Mouse (Mus musculus): ENCODE measurements around the gene Rhbdd3.
A peak's percentile ranks its signal among the peaks of the same experiment; 100 is the strongest.

The Rhbdd3 gene

DNA sequence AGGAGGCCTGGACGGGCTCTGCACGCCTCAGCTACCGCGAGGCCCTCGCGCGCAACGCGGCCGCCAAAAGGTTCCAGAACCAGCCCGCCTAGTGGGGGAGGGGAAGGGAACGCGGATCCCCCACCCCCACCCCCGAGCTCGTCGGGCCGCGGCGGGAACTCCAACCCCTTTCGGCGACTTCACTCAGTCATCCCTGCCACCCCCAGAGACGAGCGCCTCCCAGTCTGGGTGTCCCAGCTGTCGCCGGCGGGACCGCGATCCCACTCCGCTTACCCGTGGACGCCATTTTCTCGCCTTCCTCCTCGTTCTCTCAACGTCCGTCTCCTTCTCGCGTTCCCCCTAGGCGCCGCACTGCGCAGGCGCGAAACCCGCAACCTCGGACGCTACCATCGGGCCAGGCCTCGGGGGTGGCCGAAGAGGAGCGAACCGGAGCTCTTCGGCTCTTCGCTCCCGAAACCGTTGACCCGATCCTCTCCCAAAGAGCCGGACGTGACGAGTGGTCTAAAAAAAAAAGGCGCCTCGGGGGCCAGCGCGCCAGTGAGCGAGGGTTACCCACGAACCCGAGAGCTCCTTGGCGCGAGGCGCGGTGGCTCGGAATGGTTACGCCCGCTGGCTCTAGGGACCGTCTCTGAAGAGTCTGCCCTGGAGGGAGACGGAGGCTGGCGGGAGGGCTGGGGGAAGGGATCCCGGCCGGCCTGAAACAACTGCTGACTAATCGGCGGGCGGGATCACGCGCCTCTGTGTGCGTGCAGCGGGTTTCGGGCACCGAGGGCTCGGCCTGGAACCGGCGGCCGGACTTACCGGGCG is at the start of gene Rhbdd3, which contains the start of gene Ewsr1:
Gene Rhbdd3 (plus strand): TSS at position 191 of the 807 bp plus-strand sequence.
Gene Ewsr1 (minus strand): TSS at position 531 of the 807 bp plus-strand sequence.
- peak; percentile 95 to 98 for DNase-seq

DNA sequence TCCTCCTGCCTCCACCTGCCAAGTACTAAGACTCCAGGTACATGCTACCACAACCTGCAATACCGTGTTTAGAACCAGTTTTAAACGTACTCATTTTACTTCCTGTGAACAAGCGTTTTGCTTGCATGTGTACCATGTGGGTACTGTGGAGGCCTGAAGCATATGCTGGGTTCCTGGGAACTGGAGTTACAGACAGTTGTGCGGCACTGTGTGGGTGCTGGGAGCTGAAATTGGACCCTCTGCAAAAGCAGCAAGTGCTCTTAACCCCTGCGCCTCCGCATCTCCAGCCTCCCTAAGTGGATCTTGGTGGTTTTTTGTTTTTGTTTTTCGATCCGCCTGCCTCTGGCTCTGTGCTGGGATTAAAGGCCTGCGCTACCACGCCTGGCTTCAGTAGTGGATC is 47.1 kb upstream of the Rhbdd3 start:
- no peak for DNase-seq

DNA sequence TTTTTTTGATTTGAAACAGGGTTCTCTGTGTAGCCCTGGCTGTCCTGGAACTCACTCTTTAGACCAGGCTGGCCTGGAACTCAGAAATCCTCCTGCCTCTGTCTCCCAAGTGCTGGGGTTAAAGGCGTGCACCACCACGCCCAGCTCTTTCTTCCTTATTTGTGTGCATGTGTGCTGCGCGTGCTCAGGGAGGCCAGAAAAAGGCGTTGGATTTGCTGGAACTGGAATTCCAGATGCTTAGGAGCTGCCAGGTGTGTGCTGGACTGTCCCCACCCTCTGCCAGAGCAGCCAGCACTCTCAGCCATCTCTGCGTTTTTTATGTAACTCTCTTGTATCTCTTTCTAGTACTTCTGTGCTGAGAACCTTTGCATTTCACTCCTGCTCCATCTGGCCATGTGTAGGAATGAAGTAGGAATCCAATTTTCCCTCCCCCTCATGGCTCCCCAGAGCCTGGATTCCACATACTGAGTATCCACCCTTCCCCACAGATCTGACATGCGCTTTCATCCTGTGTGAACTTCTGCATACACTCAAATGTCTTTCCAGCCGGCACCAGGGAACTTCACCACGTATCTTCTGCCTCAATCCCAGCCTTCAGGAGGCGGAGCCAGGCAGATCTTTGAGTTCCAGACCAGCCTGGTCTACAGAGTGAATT is 46.4 kb upstream of the Rhbdd3 start:
- DNase-seq, result no peak

DNA sequence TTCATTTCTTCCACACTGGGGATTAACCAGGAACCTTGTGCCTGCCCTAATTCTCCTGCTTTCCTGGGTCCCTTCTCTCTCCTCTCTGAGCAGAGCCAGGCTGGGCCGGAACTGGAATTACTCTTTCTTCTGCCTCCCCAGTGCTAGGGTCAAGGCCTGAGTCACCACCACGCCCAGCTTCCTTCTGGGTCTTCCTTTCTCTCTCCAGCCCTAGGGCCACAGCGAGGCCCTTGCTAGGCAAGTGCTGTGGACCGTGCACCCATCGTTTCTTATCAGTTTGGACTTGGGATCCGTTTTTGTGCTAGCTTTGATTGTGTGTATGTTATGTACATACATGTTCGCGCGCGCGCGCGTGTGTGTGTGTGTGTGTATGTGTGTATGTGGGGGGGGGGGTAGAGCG is 44.6 kb upstream of the Rhbdd3 start:
- DNase-seq, result no peak

DNA sequence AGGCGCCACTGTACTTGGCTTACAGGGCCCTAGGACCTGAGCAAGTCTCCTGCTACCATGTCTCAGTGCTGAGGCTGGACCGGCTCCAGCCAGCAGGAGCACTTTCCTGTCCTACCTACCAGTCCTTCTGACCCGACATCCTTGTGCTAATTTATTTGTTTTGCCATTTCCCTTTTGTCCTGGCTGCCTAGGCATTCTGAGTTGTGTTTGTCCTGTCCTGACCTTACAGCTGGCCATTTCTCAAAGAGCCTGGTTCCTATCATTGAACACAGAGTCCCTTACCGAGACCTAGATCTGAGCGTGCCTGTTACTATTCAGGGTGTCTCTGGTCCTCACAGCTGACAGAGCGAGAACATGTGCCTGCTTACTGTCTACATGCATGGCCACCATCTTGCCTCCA is 43.9 kb upstream of the Rhbdd3 start:
- no peak for DNase-seq

DNA sequence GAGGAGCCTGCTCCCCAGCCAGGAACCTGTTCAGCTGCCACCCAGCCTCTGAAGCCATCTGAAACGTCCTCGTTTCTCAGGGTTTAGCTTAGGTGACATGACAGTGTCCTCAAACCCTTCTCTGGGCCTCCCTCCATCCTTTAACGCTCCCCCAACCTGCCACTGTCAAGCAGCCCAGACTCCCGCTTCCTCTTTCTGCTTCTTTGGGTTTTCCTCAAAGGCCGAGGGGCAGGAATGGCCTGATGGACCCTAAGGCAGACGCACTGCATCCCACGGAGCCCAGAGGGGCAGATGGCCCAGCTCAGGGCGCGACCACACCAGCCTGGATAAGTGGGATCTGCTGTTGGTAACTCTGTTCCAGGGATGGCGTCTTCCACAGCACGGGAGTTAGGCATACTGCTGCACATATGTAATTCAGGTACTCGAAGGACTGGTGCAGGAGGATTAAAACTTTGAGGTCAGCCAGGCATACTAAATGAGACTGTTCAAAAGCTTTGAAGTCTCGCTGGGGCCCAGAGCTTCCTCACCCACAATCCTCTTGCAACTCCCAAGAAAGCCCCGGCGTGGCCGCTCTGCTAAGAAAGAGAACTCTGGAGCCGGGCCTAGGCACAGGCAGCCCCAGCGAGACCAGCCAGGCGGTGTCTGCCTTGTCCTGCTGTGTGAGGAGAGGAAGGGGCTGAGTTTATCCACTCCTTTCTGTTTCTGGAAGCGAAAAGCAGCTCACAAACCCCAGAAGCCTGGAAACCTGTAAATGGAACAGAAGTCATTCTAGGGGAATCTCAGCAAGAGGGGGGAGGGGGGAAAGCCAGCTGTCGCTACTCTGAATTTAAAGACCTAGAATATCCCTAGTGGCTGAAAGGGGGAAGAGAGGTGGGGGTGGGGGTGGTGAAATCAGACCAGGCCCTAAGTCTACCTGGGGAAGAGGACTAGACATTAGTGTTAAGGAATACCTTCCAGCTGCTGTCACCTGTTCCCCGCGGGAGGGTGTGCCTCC is 42.5 kb upstream of the Rhbdd3 start:
- no peak for DNase-seq

DNA sequence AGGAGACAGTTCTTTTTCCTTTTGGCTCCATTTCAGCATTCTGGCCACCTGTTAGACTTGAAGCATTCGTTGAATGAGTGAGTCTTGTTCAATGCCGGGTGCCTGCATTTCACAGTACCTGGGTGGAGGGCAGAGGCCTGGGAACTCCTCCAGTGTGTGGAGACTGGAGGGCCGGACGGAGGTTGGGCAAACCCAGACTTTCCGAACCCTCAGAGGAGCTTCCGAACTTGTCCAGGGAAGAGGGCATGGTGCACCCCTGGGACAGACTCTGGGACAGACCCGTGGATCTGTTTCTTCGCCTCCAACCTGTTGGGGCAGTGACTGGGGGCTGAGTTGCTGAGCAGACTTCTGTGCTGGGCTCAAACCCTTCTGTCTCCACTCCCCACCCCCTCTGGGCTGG is 41.7 kb upstream of the Rhbdd3 start:
- DNase-seq, result no peak

DNA sequence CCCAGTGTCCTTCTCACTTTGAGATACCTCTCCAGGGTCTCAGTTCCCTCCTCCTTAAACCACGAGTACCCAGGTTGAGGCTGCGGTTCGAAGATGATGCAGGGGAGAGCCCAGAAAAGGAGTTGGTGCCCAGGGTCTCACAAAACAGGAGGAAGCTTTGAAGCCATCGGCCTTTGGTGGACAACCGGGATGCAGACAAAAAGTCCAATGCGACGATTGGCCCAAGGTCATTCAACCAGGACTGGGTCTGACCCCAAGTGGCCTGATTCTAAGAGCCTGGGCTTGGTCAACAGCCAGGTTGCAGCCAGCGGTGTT is 41.2 kb upstream of the Rhbdd3 start:
- DNase-seq, result no peak

DNA sequence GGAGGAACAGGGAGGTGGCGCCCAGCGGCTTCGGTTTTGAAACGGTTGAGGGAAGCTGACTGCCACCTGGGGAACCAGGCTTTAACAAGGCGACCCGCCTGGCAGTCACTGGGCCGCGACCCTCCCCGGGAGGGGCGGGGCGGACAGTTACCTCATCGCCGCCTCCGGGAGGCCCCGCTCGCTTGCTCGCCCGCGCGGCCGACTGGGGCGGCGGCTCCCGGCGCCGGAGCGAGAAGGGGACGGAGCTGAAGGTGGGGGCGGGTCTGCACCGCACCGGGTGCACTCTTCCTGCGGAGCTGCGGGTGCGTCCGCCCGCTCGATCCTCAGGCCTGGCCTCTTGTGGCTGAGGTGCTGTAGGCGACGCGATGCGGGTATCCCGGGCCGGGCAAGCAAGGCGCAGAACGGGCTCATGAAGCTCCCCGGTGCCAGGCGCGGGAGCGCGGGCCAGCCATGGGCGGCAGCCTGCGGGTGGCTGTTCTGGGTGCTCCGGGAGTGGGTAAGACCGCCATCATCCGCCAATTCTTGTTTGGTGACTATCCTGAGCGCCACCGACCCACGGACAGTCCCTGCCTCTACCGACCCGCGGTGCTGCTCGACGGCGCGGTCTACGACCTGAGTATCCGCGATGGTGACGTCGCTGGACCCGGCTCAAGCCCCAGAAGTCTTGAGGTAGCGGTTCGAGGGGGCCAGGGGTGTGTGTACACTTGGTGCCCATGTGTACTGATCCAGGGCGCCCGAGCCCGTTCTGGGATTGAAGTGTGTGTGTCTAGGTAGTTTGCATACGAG is 40.7 kb upstream of the Rhbdd3 start, which contains the start of gene Rasl10a:
Gene Rasl10a (plus strand): TSS at position 273 of the 786 bp plus-strand sequence.
- peak; percentile 73 for DNase-seq

DNA sequence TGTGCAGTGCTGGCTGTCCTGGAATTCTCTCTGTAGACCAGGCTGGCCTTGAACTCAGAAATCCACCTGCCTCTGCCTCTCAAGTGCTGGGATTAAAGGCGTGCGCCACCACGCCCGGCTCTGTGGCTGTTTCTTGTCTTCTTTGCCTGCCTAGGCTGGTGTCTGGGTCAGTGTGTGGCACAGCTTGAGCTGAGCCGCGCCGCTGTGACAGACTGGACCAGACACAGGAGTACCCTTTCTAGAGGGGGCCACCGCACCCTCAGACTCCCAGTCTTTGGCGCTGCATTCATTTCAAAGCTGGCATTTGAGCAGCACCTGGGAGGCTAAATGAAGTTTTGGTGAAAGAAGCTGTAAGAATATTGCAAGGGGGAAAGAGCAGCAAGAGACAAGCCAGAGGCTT is 39.9 kb upstream of the Rhbdd3 start:
- no peak for DNase-seq

DNA sequence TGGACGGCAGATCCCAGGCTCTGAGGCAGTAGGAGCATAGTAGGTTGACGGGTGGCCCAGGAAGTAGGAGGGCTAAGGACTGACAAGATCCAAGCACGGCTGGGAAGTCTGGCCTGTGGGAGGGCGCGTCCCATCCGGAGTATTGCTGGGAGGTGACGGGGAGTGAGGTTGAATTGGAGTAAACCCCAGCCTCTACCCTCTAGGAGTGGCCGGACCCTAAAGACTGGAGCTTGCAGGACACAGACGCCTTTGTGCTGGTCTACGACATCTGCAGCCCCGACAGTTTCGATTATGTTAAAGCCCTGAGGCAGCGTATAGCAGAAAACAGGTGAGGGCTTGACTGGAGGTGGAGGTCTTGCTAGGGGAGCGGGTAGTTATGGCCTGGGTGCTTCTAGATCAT is 39.5 kb upstream of the Rhbdd3 start:
- DNase-seq, result no peak

DNA sequence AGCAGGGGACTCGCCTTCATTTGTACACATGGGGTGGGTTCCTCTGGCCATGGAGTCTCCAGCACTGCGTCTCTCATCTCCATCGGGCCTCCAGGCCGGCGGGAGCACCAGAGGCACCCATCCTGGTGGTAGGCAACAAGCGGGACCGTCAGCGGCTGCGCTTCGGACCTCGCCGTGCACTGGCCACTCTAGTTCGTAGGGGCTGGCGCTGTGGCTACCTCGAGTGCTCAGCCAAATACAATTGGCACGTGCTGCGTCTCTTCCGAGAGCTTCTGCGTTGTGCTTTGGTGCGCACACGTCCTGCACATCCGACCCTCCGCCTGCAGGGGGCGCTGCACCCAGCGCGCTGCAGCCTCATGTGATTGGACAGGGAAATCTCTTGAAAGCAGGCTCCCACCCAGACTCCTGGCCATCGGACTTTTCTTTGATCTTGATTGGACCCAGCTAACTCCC is 39.0 kb upstream of the Rhbdd3 start:
- DNase-seq, result peak; percentile 13 to 41

DNA sequence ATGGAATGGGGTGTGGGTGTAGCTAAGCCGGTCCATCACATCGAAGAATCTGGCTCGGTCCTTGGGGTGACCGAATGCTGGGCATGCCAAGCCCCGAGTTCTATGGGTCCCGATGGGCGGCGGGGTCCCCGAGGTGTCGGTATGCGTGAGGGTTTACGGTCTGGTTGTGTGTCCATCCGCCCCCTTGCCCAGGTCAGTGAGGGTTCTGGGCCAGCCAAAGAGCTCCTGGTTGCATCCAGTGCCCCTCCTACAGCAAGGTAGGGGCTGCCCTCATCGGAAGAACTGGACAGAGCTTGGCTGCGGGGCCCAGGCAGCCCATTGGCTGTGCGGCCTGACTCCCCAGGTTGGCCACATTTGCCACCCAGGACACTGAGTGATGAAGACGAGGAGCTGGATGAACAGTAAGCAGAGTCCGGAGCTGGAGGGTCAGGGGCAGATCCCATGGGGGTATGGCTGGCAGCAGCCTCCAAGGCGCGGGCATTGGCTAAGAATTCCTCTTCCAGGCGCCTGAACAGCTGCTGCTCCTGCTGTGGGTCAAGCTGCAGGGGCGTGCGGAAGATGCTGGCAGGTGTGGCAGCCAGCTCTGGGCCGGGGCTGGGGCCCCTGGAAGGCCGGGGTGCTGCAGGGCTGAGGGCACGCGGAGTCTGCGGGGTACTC is 37.8 kb upstream of the Rhbdd3 start:
- no peak for DNase-seq

DNA sequence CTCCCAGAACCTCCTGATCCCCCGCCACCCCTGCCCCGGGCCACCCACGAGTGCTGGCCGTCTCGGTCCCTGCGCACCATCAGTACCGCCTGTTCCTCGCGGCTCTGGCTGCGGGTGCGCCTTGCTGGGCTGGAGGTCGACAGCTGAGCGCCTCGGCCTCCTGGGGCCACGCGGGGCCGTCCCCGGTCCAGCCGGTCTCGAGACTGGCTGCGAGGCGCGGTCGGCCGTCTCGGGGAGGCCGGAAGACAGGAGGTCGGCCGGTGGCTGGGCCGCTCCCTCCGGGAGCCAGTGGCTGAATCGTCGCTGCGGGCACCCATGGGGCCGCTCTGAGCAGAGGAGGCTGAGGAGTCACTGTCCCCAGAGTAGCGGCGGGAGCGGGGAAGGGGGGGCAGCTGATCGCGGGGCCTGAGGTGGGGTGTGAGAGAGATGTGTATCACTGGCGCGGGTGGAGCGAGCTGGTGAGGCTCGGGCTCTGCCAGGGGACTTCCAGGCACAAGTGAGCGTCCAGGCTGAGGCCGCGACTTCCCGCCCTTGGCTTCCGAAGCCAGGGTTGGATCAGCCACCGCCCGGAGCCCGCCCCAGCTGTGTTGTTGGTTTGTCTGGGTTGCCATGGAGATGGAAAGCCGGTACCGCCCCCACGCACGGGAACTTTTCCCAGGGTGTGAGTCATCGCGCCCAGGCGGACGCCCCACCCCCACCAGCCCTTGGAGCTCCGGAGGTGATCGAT is 37.1 kb upstream of the Rhbdd3 start:
- DNase-seq, result peak; percentile 56 to 63

DNA sequence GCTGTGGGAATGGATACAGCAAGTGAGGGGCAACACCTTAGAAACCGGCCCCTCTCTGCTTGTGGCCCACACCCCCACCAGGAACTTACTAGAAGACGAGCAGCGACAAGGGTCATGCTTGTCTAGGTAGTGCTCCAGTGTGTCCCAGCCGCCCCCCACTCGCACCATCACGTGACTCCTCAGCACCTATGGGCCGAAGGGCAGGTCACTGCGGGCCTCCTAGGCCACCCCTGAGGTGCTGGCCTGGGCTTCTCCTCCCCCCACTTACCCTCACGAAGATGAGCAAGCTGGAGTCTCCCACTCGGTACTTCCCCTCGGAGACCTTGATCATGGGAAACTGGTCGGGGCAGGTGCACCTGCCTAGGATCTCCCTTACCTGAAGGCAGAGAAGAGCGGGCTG is 36.4 kb upstream of the Rhbdd3 start:
- DNase-seq, result no peak

DNA sequence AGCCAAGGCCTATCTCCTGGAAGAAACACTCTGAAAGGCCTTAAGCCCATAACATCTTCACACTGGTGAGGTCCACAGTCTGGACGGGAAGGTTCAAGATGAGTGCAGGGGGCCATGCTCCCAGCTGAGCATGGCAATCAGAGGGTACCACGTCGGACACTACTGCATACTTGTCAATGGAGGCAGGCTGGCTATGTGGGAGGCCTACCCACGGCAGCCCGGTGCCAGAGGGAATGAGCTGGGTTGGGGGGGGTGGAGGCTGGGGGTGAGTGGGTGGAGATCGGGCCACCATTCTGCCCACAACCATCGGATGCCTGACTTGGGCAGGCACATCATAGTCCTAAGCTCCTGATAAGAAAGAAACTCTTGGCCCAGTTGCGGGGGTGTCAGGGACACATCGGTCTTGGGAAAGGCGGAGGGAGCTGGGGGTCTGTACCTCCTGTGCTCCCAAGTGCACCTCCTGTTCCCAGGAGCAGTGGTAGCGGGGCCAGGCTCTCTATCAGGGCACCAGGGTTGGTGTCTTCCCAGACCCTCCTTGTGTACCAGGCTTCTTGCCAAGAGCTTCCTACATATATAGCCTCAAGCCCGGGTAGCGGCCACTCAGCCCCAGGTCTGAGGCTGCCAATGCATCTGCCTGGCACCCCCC is 35.7 kb upstream of the Rhbdd3 start:
- DNase-seq, result no peak

DNA sequence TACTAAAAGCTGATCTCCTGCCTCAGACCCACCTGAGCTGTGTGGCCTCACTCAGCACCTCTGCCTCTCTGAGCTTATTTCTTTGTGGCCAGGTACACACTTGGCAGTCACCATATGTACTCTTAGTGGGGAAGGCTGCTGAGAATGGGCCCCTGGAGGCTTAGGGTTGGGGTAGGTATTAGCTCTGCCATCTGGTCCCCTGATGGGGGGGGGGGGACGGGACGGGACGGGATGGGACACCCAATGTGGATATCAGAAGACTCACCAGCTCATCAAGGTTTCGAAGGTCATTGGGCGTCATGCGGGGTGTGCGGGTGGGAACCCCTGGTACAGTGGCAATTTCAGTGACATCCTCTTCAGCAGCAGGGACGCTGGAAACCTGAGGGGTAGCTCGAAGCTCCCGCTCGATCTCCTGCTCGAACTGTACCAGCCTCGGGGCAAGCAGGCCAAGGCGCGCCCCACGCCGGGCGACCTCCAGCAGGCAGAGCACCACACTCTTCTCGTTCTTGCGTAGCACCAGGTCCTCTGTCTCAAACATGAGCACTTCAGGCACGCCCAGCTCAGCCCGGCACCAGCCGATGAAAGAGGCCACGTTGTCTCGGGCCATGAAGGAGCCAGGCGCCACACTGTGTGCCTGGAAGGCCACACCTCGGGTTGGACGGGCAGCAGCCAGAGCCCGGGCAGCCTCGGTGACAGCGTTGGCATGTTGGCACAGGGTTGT is 35.0 kb upstream of the Rhbdd3 start:
- DNase-seq, result no peak

DNA sequence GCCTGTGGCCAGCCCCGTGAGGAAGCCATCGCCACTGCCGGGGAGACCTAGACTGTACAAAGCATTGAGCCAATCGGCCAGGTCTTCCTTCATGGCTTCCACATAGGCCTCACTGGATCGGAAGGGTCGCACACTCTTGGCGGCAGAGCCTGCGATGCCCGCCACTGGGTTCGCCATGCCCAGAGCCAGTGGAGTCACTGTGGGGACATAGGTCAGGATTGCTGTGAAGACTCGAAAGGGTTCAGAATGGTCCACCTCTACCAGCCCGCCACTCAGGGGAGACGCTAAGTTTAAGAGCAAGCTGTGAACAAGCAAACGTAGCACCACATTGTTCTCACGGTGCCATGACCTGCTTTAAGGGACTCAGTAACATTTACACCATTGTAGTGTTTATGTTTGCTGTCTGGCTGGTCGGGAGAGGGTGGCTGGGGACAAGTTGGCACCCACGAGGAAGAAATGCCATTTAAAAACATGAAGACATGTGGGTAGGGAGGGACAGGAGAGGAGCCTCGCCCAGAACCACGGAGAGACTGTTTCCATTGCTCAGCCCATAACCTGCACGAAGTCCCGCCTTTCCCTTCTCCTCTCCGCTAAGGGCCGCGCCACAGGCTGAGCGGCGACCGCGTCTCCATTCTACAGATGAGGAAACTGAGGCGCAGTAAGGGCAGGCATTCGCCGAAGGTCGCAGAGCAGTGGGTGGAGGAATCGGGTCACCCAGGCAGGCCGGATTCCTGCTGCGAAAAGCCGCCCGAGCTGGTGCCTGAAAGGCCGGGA is 34.3 kb upstream of the Rhbdd3 start:
- no peak for DNase-seq

All from spleen, adult 18-20 months (tissue).